Mouse (Mus musculus) midbrain, postnatal 0 days (tissue): ENCODE data around the gene Olfr876. TPM values are rescaled to one million over a fixed set of nuclear protein-coding genes. Genes with fewer than 3 reads are reported as not detected.

Experiments used
- ATAC-seq: fragments of 200-750 bp; cut with Nextera tagmentation; 2 replicates; pipeline ENCODE4 v1.8.0; 2017; ENCODE audit warnings: moderate number of reproducible peaks, mild to moderate bottlenecking, moderate TSS enrichment, moderate library complexity; ENCODE audit not compliant: low FRiP score
- DNase-seq: peaks from one replicate; pipeline ENCODE4 v3.0.0-alpha.2; 2015; ENCODE audit warnings: low spot score
- H3K27ac ChIP-seq: fragments of 300-500 bp; sonication (generic); 2 replicates; pipeline ENCODE4 v1.5.1; 2014; ENCODE audit warnings: low read depth, mild to moderate bottlenecking, low read length, mixed read lengths
- H3K27me3 ChIP-seq: fragments of 300-500 bp; sonication (generic); 2 replicates; pipeline ENCODE4 v1.6.1; 2014; ENCODE audit warnings: low read length, control low read depth, mixed read lengths; ENCODE audit not compliant: insufficient read depth
- H3K36me3 ChIP-seq: fragments of 300-500 bp; sonication (generic); 2 replicates; pipeline ENCODE4 v1.6.1; 2014; ENCODE audit warnings: low read length, control low read depth, mixed read lengths; ENCODE audit not compliant: insufficient read depth
- H3K4me1 ChIP-seq: fragments of 300-500 bp; sonication (generic); 2 replicates; pipeline ENCODE4 v1.6.1; 2014; ENCODE audit warnings: mild to moderate bottlenecking, control low read depth, antibody characterized with exemption, low read length, mixed read lengths; ENCODE audit not compliant: insufficient read depth
- H3K4me2 ChIP-seq: fragments of 300-500 bp; sonication (generic); 2 replicates; pipeline ENCODE4 v1.6.1; 2014; ENCODE audit warnings: low read depth, mild to moderate bottlenecking, low read length, mixed read lengths; ENCODE audit not compliant: poor library complexity, severe bottlenecking
- H3K4me3 ChIP-seq: fragments of 300-500 bp; sonication (generic); 2 replicates; pipeline ENCODE4 v1.5.1; 2014; ENCODE audit warnings: low read depth, mild to moderate bottlenecking, low read length, moderate library complexity
- H3K9ac ChIP-seq: fragments of 300-500 bp; sonication (generic); replicated peaks from 2 replicates; pipeline ENCODE4 v1.6.1; 2014; ENCODE audit warnings: mild to moderate bottlenecking, low read length, moderate library complexity, mixed read lengths; ENCODE audit not compliant: poor library complexity, severe bottlenecking
- H3K9me3 ChIP-seq: fragments of 300-500 bp; sonication (generic); 2 replicates; pipeline ENCODE4 v1.6.1; 2016; ENCODE audit warnings: low read length, control low read depth
- CTCF ChIP-seq: IDR thresholded peaks from 2 replicates; pipeline ENCODE4 v1.5.1; 2016; ENCODE audit warnings: antibody characterized with exemption, mild to moderate bottlenecking
- WGBS: fragments of 180-500 bp; shearing (Covaris S2); extraction: QIAGEN DNeasy Blood & Tissue Kit; methylation state at CpG from one replicate; pipeline ENCODE4 v1.1.7; 2014; 5-methylcytosine and 5-hydroxymethylcytosine counted together
- polyA plus RNA-seq: library from polyadenylated mRNA; unstranded; fragments of >200 nt; fragmentation: Nextera tagmentation; extraction: Ambion mirVana; gene quantifications from 2 replicates; pipeline ENCODE4 v1.2.1, GENCODE M21; 2015
- total RNA-seq: library from RNA; depleted of rRNA; stranded (reverse); fragments of >200 nt; gene quantifications from 2 replicates; pipeline ENCODE4 v1.2.3, GENCODE M21; 2014; rRNA removed

The Olfr876 gene
- total and polyA plus RNA-seq, 2 experiments from 2014 or later: not detected

- TF ChIP-seq CTCF: no peak
- 85% methylated on average over 1 of the region's 1 CpGs for WGBS
- DNase-seq: no peak
Measured at GRCm38 (mm10) chr9:37833341-37833740, 30.5 kb downstream of the Olfr876 start.

GRCm38 (mm10) chr9:37849267-37849666 lies 46.4 kb downstream of the Olfr876 start:
- no peak overlapping the region for H3K4me2 ChIP-seq
- no peak for TF ChIP-seq CTCF
- H3K27me3 ChIP-seq: no peaks in the 10 kb centered on the region
- no peaks in the 10 kb centered on the region for H3K9me3 ChIP-seq
- no peaks in the 10 kb centered on the region for H3K36me3 ChIP-seq
- DNase-seq: no peak
- no peaks in the 10 kb centered on the region for H3K4me1 ChIP-seq
- no peak for ATAC-seq
- 90% methylated on average over 2 of the region's 2 CpGs for WGBS
- no peak overlapping the region for H3K4me3 ChIP-seq
- no peak overlapping the region for H3K9ac ChIP-seq
- H3K27ac ChIP-seq: no peak overlapping the region

More at GRCm38 (mm10) chr9:37833341-37833740, 30.5 kb downstream of the Olfr876 start:
- H3K9me3 ChIP-seq: no peaks in the 10 kb centered on the region
- no peak for ATAC-seq
- H3K36me3 ChIP-seq: no peaks in the 10 kb centered on the region
- H3K4me2 ChIP-seq: no peak overlapping the region
- no peak overlapping the region for H3K27ac ChIP-seq
- no peak overlapping the region for H3K9ac ChIP-seq
- H3K4me3 ChIP-seq: no peak overlapping the region
- H3K27me3 ChIP-seq: no peaks in the 10 kb centered on the region
- no peaks in the 10 kb centered on the region for H3K4me1 ChIP-seq

DNA sequence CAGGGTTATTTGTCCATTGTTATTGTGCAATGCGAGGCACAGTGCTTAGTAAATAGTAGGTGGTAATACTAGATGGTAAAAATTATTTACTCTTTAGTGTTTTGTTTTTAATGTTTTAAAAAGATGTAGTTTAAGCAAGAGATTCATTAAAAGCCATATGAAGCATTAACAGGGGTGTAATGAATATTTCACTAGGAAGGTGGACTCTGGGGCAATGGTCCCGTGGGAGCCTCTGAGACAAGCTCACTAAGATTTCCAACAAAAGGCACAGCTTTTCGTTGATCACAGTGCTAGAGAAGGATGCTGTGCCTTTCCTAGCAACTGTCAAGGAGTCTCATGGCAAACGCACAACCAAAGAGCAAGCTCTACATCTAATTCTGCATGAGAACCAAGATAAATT lies 51.1 kb downstream of the Olfr876 start, which contains the start of gene Olfr877:
Gene Olfr877 (plus strand): TSS at position 301 of the 400 bp plus-strand sequence.
- Histone ChIP-seq H3K9me3 (no peaks in the 10 kb centered on the region), H3K9ac (no peak within 1 kb of the TSS), H3K4me1 (no peaks in the 10 kb centered on the region), H3K4me2 (no peak within 1 kb of the TSS), H3K4me3 (no peak within 1 kb of the TSS), H3K27me3 (no peaks in the 10 kb centered on the region), H3K27ac (no peak within 1 kb of the TSS), H3K36me3 (no peaks in the 10 kb centered on the region)
- 76% methylated on average over 4 of the region's 4 CpGs for WGBS
- no peak for DNase-seq
- ATAC-seq: no peak
- TF ChIP-seq CTCF: no peak

Other genes with a start within 250 kb of the Olfr876 start
- gene Siae, start 247.3 kb upstream of the Olfr876 start, total RNA-seq: 15.2 and 15.8 TPM in 2 replicates
- 14.9 and 16.1 TPM in 2 replicates for gene Siae, start 247.3 kb upstream of the Olfr876 start, polyA plus RNA-seq
- gene Spa17, start 189.3 kb upstream of the Olfr876 start, total RNA-seq: 1.2 and 1.4 TPM in 2 replicates
- 6.3 and 10.1 TPM in 2 replicates for gene Spa17, start 189.3 kb upstream of the Olfr876 start, polyA plus RNA-seq
- 55.3 and 55.7 TPM in 2 replicates for gene Tbrg1, start 145.7 kb upstream of the Olfr876 start, total RNA-seq
- gene Tbrg1, start 145.7 kb upstream of the Olfr876 start, polyA plus RNA-seq: 91.4 and 94.4 TPM in 2 replicates
- gene Panx3, start 133.8 kb upstream of the Olfr876 start, total RNA-seq: not detected in 2 replicates
- gene Panx3, start 133.8 kb upstream of the Olfr876 start, polyA plus RNA-seq: 0.10 TPM in 1 of 2 replicates, not detected in the other
- not detected in 2 replicates for gene Olfr160, start 86.8 kb upstream of the Olfr876 start, total RNA-seq
- gene Olfr160, start 86.8 kb upstream of the Olfr876 start, polyA plus RNA-seq: not detected in 2 replicates
- not detected in 2 replicates for gene Olfr874, start 57.9 kb upstream of the Olfr876 start, total RNA-seq
- gene Olfr874, start 57.9 kb upstream of the Olfr876 start, polyA plus RNA-seq: 0.11 TPM in 1 of 2 replicates, not detected in the other
- not detected in 2 replicates for gene Olfr875, start 31.2 kb upstream of the Olfr876 start, total RNA-seq
- 0.20 and 0.22 TPM in 2 replicates for gene Olfr875, start 31.2 kb upstream of the Olfr876 start, polyA plus RNA-seq
- not detected in 2 replicates for gene Olfr877, start 51.2 kb downstream of the Olfr876 start, total RNA-seq
- gene Olfr877, start 51.2 kb downstream of the Olfr876 start, polyA plus RNA-seq: not detected in 2 replicates
- not detected in 2 replicates for gene Olfr145, start 93.7 kb downstream of the Olfr876 start, total RNA-seq
- not detected in 2 replicates for gene Olfr145, start 93.7 kb downstream of the Olfr876 start, polyA plus RNA-seq
- gene Olfr878, start 114.8 kb downstream of the Olfr876 start, total RNA-seq: not detected in 2 replicates
- not detected in 2 replicates for gene Olfr878, start 114.8 kb downstream of the Olfr876 start, polyA plus RNA-seq
- not detected in 2 replicates for gene Olfr881, start 188.8 kb downstream of the Olfr876 start, total RNA-seq
- not detected in 2 replicates for gene Olfr881, start 188.8 kb downstream of the Olfr876 start, polyA plus RNA-seq
- gene Olfr883, start 222.8 kb downstream of the Olfr876 start, total RNA-seq: not detected in 2 replicates
- not detected in 2 replicates for gene Olfr883, start 222.8 kb downstream of the Olfr876 start, polyA plus RNA-seq
- gene Olfr884, start 243.5 kb downstream of the Olfr876 start, total RNA-seq: not detected in 2 replicates
- not detected in 2 replicates for gene Olfr884, start 243.5 kb downstream of the Olfr876 start, polyA plus RNA-seq